Mouse (Mus musculus): ENCODE measurements around the gene Tpcn1.

Tpcn1 gene

GRCm38 (mm10) chr5:120588569-120589094 lies at the start of gene Tpcn1, which contains the start of gene Iqcd:
Gene Tpcn1 (minus strand): TSS chr5:120588673.
Gene Iqcd (plus strand): TSS chr5:120589016.
- peak; percentile 98 for DNase-seq (ENCODE audit: extremely low spot score, low spot score)

- no peak for DNase-seq (ENCODE audit: extremely low spot score, low spot score)
These were observed 47.2 kb upstream of the Tpcn1 start for GRCm38 (mm10) chr5:120635633-120636032.

- no peak for DNase-seq (ENCODE audit: extremely low spot score, low spot score)
These were observed 46.4 kb upstream of the Tpcn1 start for GRCm38 (mm10) chr5:120634860-120635259.

GRCm38 (mm10) chr5:120634131-120634530 lies 45.7 kb upstream of the Tpcn1 start, which contains the start of gene Cfap73:
Gene Cfap73 (minus strand): TSS chr5:120634235.
- DNase-seq (ENCODE audit: extremely low spot score, low spot score) = no peak

GRCm38 (mm10) chr5:120631892-120632291 lies 43.4 kb upstream of the Tpcn1 start:
- DNase-seq (ENCODE audit: extremely low spot score, low spot score) = no peak

GRCm38 (mm10) chr5:120631128-120631527 lies 42.7 kb upstream of the Tpcn1 start:
- no peak for DNase-seq (ENCODE audit: extremely low spot score, low spot score)

- no peak for DNase-seq (ENCODE audit: extremely low spot score, low spot score)
These were observed 40.2 kb upstream of the Tpcn1 start for GRCm38 (mm10) chr5:120628624-120629023.

- DNase-seq (ENCODE audit: extremely low spot score, low spot score) = no peak
These were observed 39.2 kb upstream of the Tpcn1 start for GRCm38 (mm10) chr5:120627515-120628300.

GRCm38 (mm10) chr5:120626399-120626798 lies 37.9 kb upstream of the Tpcn1 start:
- DNase-seq (ENCODE audit: extremely low spot score, low spot score) = peak; percentile 49

- DNase-seq (ENCODE audit: extremely low spot score, low spot score) = no peak
These were observed 36.0 kb upstream of the Tpcn1 start for GRCm38 (mm10) chr5:120624427-120624826.

GRCm38 (mm10) chr5:120622198-120622851 lies 33.9 kb upstream of the Tpcn1 start:
- no peak for DNase-seq (ENCODE audit: extremely low spot score, low spot score)

GRCm38 (mm10) chr5:120621846-120622197 lies 33.3 kb upstream of the Tpcn1 start:
- DNase-seq (ENCODE audit: extremely low spot score, low spot score) = no peak

GRCm38 (mm10) chr5:120621078-120621765 lies 32.7 kb upstream of the Tpcn1 start:
- DNase-seq (ENCODE audit: extremely low spot score, low spot score) = no peak

GRCm38 (mm10) chr5:120620375-120621077 lies 32.1 kb upstream of the Tpcn1 start:
- peak; percentile 88 for DNase-seq (ENCODE audit: extremely low spot score, low spot score)

GRCm38 (mm10) chr5:120619201-120619600 lies 30.7 kb upstream of the Tpcn1 start:
- DNase-seq (ENCODE audit: extremely low spot score, low spot score) = peak; percentile 69

GRCm38 (mm10) chr5:120618778-120619177 lies 30.3 kb upstream of the Tpcn1 start:
- DNase-seq (ENCODE audit: extremely low spot score, low spot score) = no peak

GRCm38 (mm10) chr5:120615903-120616302 lies 27.4 kb upstream of the Tpcn1 start:
- DNase-seq (ENCODE audit: extremely low spot score, low spot score) = no peak

GRCm38 (mm10) chr5:120612822-120613604 lies 24.5 kb upstream of the Tpcn1 start:
- peak; percentile 100 for DNase-seq (ENCODE audit: extremely low spot score, low spot score)

- DNase-seq (ENCODE audit: extremely low spot score, low spot score) = peak; percentile 98
These were observed 24.0 kb upstream of the Tpcn1 start, which contains the start of the genes Rita1 and Ddx54 for GRCm38 (mm10) chr5:120612442-120612821. Gene Rita1 (minus strand): TSS chr5:120612589. Gene Ddx54 (plus strand): TSS chr5:120612739.

GRCm38 (mm10) chr5:120611416-120611815 lies 22.9 kb upstream of the Tpcn1 start:
- no peak for DNase-seq (ENCODE audit: extremely low spot score, low spot score)
